Mouse (Mus musculus) forebrain, embryonic 12.5 days (tissue): Measurements from ENCODE around the gene Fgfr2. TPM values are rescaled to one million over a fixed set of nuclear protein-coding genes. Genes with fewer than 3 reads are reported as not detected.

ENCODE experiments used
- ATAC-seq: fragments of 200-750 bp; cut with Nextera tagmentation; 2 replicates; pipeline ENCODE4 v1.8.0; 2017; ENCODE audit warnings: moderate TSS enrichment; ENCODE audit not compliant: low FRiP score
- H3K27ac ChIP-seq: fragments of 300-500 bp; sonication (generic); 2 replicates; pipeline ENCODE4 v1.5.1; 2016; ENCODE audit warnings: mild to moderate bottlenecking
- H3K27me3 ChIP-seq: fragments of 300-500 bp; sonication (generic); 2 replicates; pipeline ENCODE4 v1.6.1; 2016; ENCODE audit warnings: mild to moderate bottlenecking
- H3K36me3 ChIP-seq: fragments of 300-500 bp; sonication (generic); replicated peaks from 2 replicates; pipeline ENCODE4 v1.6.1; 2016; ENCODE audit warnings: mild to moderate bottlenecking
- H3K4me1 ChIP-seq: fragments of 300-500 bp; sonication (generic); 2 replicates; pipeline ENCODE4 v1.6.1; 2016
- H3K4me2 ChIP-seq: fragments of 300-500 bp; sonication (generic); 2 replicates; pipeline ENCODE4 v1.6.1; 2016; ENCODE audit warnings: mild to moderate bottlenecking, moderate library complexity
- H3K4me3 ChIP-seq: fragments of 300-500 bp; sonication (generic); replicated peaks from 2 replicates; pipeline ENCODE4 v1.5.1; 2016; ENCODE audit warnings: mild to moderate bottlenecking
- H3K9ac ChIP-seq: fragments of 300-500 bp; sonication (generic); 2 replicates; pipeline ENCODE4 v1.6.1; 2016; ENCODE audit warnings: mild to moderate bottlenecking
- H3K9me3 ChIP-seq: fragments of 300-500 bp; sonication (generic); 2 replicates; pipeline ENCODE4 v1.6.1; 2016
- WGBS: fragments of 180-500 bp; shearing (Covaris S2); methylation state at CpG from one replicate; pipeline ENCODE4 v1.1.7; 2016; 5-methylcytosine and 5-hydroxymethylcytosine counted together
- polyA plus RNA-seq: library from polyadenylated mRNA; unstranded; fragments of >200 nt; fragmentation: Nextera tagmentation; extraction: Ambion mirVana; gene quantifications from 2 replicates; pipeline ENCODE4 v1.2.1, GENCODE M21; 2016

The Fgfr2 gene
- polyA plus RNA-seq, 1 experiment from 2014 or later = 89.6 TPM

- ATAC-seq = peak; percentile 95; the same call in 1 of the 2 replicates
- peak overlapping the region; percentile 56; the same call in 1 of the 2 replicates for H3K27ac ChIP-seq
- H3K9ac ChIP-seq = no peak overlapping the region
- no peak overlapping the region for H3K4me3 ChIP-seq
- WGBS = 18% methylated on average over 5 of the region's 5 CpGs
- peaks cover 17% of the 10 kb centered on the region; the same call in 1 of the 2 replicates for H3K27me3 ChIP-seq
- no peaks in the 10 kb centered on the region for H3K36me3 ChIP-seq
- H3K9me3 ChIP-seq = no peaks in the 10 kb centered on the region
- H3K4me1 ChIP-seq = peaks cover 15% of the 10 kb centered on the region
- no peak overlapping the region for H3K4me2 ChIP-seq
Observed at GRCm38 (mm10) chr7:132183892-132184404, 939.2 kb downstream of the Fgfr2 start.

GRCm38 (mm10) chr7:132181586-132182198 is 941.5 kb downstream of the Fgfr2 start:
- Histone ChIP-seq H3K9me3 (no peaks in the 10 kb centered on the region), H3K9ac (no peak overlapping the region), H3K27me3 (peaks cover 10% of the 10 kb centered on the region; the same call in 1 of the 2 replicates), H3K27ac (no peak overlapping the region), H3K36me3 (no peaks in the 10 kb centered on the region), H3K4me1 (peaks cover 15% of the 10 kb centered on the region), H3K4me3 (no peak overlapping the region), H3K4me2 (no peak overlapping the region)
- WGBS = 90% methylated on average over 4 of the region's 4 CpGs
- ATAC-seq = no peak

- H3K27ac ChIP-seq = no peak overlapping the region
- no peak overlapping the region for H3K4me3 ChIP-seq
- no peak for ATAC-seq
- no peak overlapping the region for H3K4me2 ChIP-seq
- no peak overlapping the region for H3K9ac ChIP-seq
- 0 out of 2 replicates have a peak, but pooled peaks cover 5% of the 10 kb centered on the region for H3K27me3 ChIP-seq
- H3K36me3 ChIP-seq = no peaks in the 10 kb centered on the region
- peaks cover 9% of the 10 kb centered on the region for H3K4me1 ChIP-seq
- 83% methylated on average over 3 of the region's 3 CpGs for WGBS
- no peaks in the 10 kb centered on the region for H3K9me3 ChIP-seq
Observed at GRCm38 (mm10) chr7:132181042-132181441, 942.1 kb downstream of the Fgfr2 start.

- no peaks in the 10 kb centered on the region for H3K36me3 ChIP-seq
- WGBS = 58% methylated on average over 1 of the region's 1 CpGs
- no peak for ATAC-seq
Observed at GRCm38 (mm10) chr7:132179049-132179448, 944.1 kb downstream of the Fgfr2 start.

GRCm38 (mm10) chr7:132174787-132175186 is 948.4 kb downstream of the Fgfr2 start:
- H3K4me1 ChIP-seq = peaks cover 9% of the 10 kb centered on the region; the same call in 1 of the 2 replicates

More at GRCm38 (mm10) chr7:132179049-132179448, 944.1 kb downstream of the Fgfr2 start:
- Histone ChIP-seq H3K4me3 (no peak overlapping the region), H3K4me2 (no peak overlapping the region), H3K27ac (no peak overlapping the region), H3K9me3 (no peaks in the 10 kb centered on the region), H3K4me1 (peaks cover under 1% of the 10 kb centered on the region; the same call in 1 of the 2 replicates), H3K9ac (no peak overlapping the region), H3K27me3 (no peaks in the 10 kb centered on the region; the same call in 1 of the 2 replicates)

GRCm38 (mm10) chr7:132174296-132174695 is 948.9 kb downstream of the Fgfr2 start:
- Histone ChIP-seq H3K9me3 (no peaks in the 10 kb centered on the region; the same call in 1 of the 2 replicates), H3K36me3 (no peaks in the 10 kb centered on the region), H3K9ac (no peak overlapping the region), H3K4me2 (no peak overlapping the region), H3K27me3 (peaks cover 4% of the 10 kb centered on the region; the same call in 1 of the 2 replicates), H3K4me3 (no peak overlapping the region), H3K27ac (no peak overlapping the region), H3K4me1 (peaks cover 14% of the 10 kb centered on the region)
- no peak for ATAC-seq
- 86% methylated on average over 2 of the region's 2 CpGs for WGBS

More at GRCm38 (mm10) chr7:132174787-132175186, 948.4 kb downstream of the Fgfr2 start:
- Histone ChIP-seq H3K4me3 (no peak overlapping the region), H3K4me2 (no peak overlapping the region), H3K9ac (no peak overlapping the region), H3K36me3 (no peaks in the 10 kb centered on the region), H3K27ac (no peak overlapping the region), H3K9me3 (no peaks in the 10 kb centered on the region; the same call in 1 of the 2 replicates), H3K27me3 (peaks cover 4% of the 10 kb centered on the region; the same call in 1 of the 2 replicates)
- WGBS = 83% methylated on average over 5 of the region's 5 CpGs
- no peak for ATAC-seq

GRCm38 (mm10) chr7:132172220-132172619 is 950.9 kb downstream of the Fgfr2 start:
- Histone ChIP-seq H3K27ac (no peak overlapping the region), H3K4me2 (no peak overlapping the region), H3K4me3 (no peak overlapping the region), H3K9me3 (no peaks in the 10 kb centered on the region; the same call in 1 of the 2 replicates), H3K4me1 (peaks cover 17% of the 10 kb centered on the region), H3K9ac (no peak overlapping the region), H3K36me3 (no peaks in the 10 kb centered on the region), H3K27me3 (peaks cover 4% of the 10 kb centered on the region; the same call in 1 of the 2 replicates)
- no peak for ATAC-seq
- WGBS = 52% methylated on average over 5 of the region's 5 CpGs

GRCm38 (mm10) chr7:132171716-132172115 is 951.4 kb downstream of the Fgfr2 start:
- no peak overlapping the region for H3K9ac ChIP-seq
- H3K27me3 ChIP-seq = peaks cover 4% of the 10 kb centered on the region; the same call in 1 of the 2 replicates
- peaks cover 19% of the 10 kb centered on the region for H3K4me1 ChIP-seq
- no peak overlapping the region for H3K27ac ChIP-seq
- no peak overlapping the region for H3K4me3 ChIP-seq
- H3K4me2 ChIP-seq = no peak overlapping the region
- ATAC-seq = no peak
- no peaks in the 10 kb centered on the region; the same call in 1 of the 2 replicates for H3K9me3 ChIP-seq
- no peaks in the 10 kb centered on the region for H3K36me3 ChIP-seq
- 86% methylated on average over 5 of the region's 5 CpGs for WGBS

GRCm38 (mm10) chr7:132169419-132170169 is 953.6 kb downstream of the Fgfr2 start:
- no peak for ATAC-seq
- WGBS = 56% methylated on average over 7 of the region's 7 CpGs
- H3K27me3 ChIP-seq = peaks cover 4% of the 10 kb centered on the region; the same call in 1 of the 2 replicates

GRCm38 (mm10) chr7:132167239-132167638 is 955.9 kb downstream of the Fgfr2 start:
- peak; percentile 60; the same call in 1 of the 2 replicates for ATAC-seq

More at GRCm38 (mm10) chr7:132169419-132170169, 953.6 kb downstream of the Fgfr2 start:
- Histone ChIP-seq H3K4me1 (peaks cover 22% of the 10 kb centered on the region), H3K9ac (no peak overlapping the region), H3K27ac (no peak overlapping the region), H3K4me3 (no peak overlapping the region), H3K36me3 (no peaks in the 10 kb centered on the region), H3K9me3 (no peaks in the 10 kb centered on the region; the same call in 1 of the 2 replicates), H3K4me2 (no peak overlapping the region)

GRCm38 (mm10) chr7:132162254-132162653 is 960.9 kb downstream of the Fgfr2 start:
- Histone ChIP-seq H3K27me3 (no peaks in the 10 kb centered on the region), H3K4me1 (peaks cover 9% of the 10 kb centered on the region; the same call in 1 of the 2 replicates), H3K4me3 (no peak overlapping the region), H3K9ac (no peak overlapping the region), H3K4me2 (no peak overlapping the region), H3K36me3 (no peaks in the 10 kb centered on the region), H3K27ac (no peak overlapping the region), H3K9me3 (no peaks in the 10 kb centered on the region)
- no peak for ATAC-seq
- WGBS = 81% methylated on average over 3 of the region's 3 CpGs

More at GRCm38 (mm10) chr7:132167239-132167638, 955.9 kb downstream of the Fgfr2 start:
- WGBS = 65% methylated on average over 4 of the region's 4 CpGs
- Histone ChIP-seq H3K36me3 (no peaks in the 10 kb centered on the region), H3K4me1 (peaks cover 19% of the 10 kb centered on the region), H3K9me3 (no peaks in the 10 kb centered on the region; the same call in 1 of the 2 replicates), H3K4me3 (no peak overlapping the region), H3K27me3 (0 out of 2 replicates have a peak, but pooled peaks cover 4% of the 10 kb centered on the region), H3K27ac (no peak overlapping the region), H3K9ac (no peak overlapping the region), H3K4me2 (no peak overlapping the region)
